Mouse (Mus musculus) CH12.LX (cell line): ENCODE results near the gene Atp8a2. TPM values are rescaled to one million over a fixed set of nuclear protein-coding genes. Genes with fewer than 3 reads are reported as not detected.

Experiments
- DNase-seq: peaks from one replicate; pipeline ENCODE4 v3.0.0-alpha.2; 2013; ENCODE audit errors: extremely low read depth
- H3K27ac ChIP-seq: 2 replicates; pipeline ENCODE4 v1.5.1; 2012; ENCODE audit warnings: low read depth, mild to moderate bottlenecking, control low read depth, moderate library complexity; ENCODE audit not compliant: insufficient read depth
- H3K27me3 ChIP-seq: replicated peaks from 2 replicates; pipeline ENCODE3; 2012; ENCODE audit warnings: inconsistent platforms
- H3K36me3 ChIP-seq, 2 experiments: replicated peaks in 1 of 2; 2 replicates each; pipeline versions ENCODE3 to v1.6.1; 2012; ENCODE audit warnings: inconsistent platforms in 1 of 2, low read length in 1 of 2, mild to moderate bottlenecking in 1 of 2, mixed read lengths in 1 of 2, moderate library complexity in 1 of 2; ENCODE audit not compliant: control insufficient read depth in 1 of 2, insufficient read depth in 1 of 2
- H3K4me1 ChIP-seq, 2 experiments: 2 replicates each; pipeline ENCODE4 v1.6.1; 2012; ENCODE audit warnings: inconsistent platforms in 1 of 2, moderate library complexity in 1 of 2; ENCODE audit not compliant: insufficient read depth in 2 of 2, control insufficient read depth in 1 of 2
- H3K4me2 ChIP-seq: 2 replicates; pipeline ENCODE4 v1.6.1; 2012; ENCODE audit warnings: low read depth, mild to moderate bottlenecking, control low read depth; ENCODE audit not compliant: poor library complexity, insufficient read depth, severe bottlenecking
- H3K4me3 ChIP-seq, 3 experiments: fragments of 150-350 bp in 1 of 3; sonication (generic) in 1 of 3; replicated peaks in 1 of 3; 2 replicates each; pipeline versions ENCODE3 to v1.5.1; 2011 to 2012; ENCODE audit warnings: low read depth in 2 of 3, low read length in 2 of 3, mild to moderate bottlenecking in 2 of 3, moderate library complexity in 2 of 3, control low read depth in 1 of 3, improper control_type of control experiment in 1 of 3, inconsistent platforms in 1 of 3, mixed read lengths in 1 of 3; ENCODE audit not compliant: poor library complexity in 1 of 3
- H3K79me2 ChIP-seq: replicated peaks from 2 replicates; pipeline ENCODE4 v1.6.1; 2012; ENCODE audit warnings: mild to moderate bottlenecking, moderate library complexity; ENCODE audit not compliant: control insufficient read depth, poor library complexity, insufficient read depth, severe bottlenecking; ENCODE audit errors: extremely low read depth
- H3K9ac ChIP-seq: 2 replicates; pipeline ENCODE4 v1.6.1; 2012; ENCODE audit warnings: low read depth, mild to moderate bottlenecking, control low read depth, moderate library complexity; ENCODE audit not compliant: insufficient read depth
- H3K9me3 ChIP-seq: replicated peaks from 2 replicates; pipeline ENCODE3; 2012; ENCODE audit warnings: low read length, inconsistent platforms, mixed read lengths
- ELF1 ChIP-seq: IDR thresholded peaks from 2 replicates; pipeline ENCODE4 v1.6.1; 2014; ENCODE audit warnings: low read depth, mild to moderate bottlenecking, inconsistent platforms, low read length, improper control_type of control experiment
- EP300 ChIP-seq: IDR thresholded peaks from 2 replicates; pipeline ENCODE4 v1.6.1; 2011; ENCODE audit warnings: low read length, improper control_type of control experiment
- ETS1 ChIP-seq: conservative IDR thresholded peaks from 2 replicates; pipeline ENCODE4 v1.6.1; 2012; ENCODE audit warnings: low read depth, mild to moderate bottlenecking, inconsistent platforms, low read length, improper control_type of control experiment, moderate library complexity
- IRF4 ChIP-seq: IDR thresholded peaks from 2 replicates; pipeline ENCODE4 v1.6.1; 2014; ENCODE audit warnings: low read depth, mild to moderate bottlenecking, inconsistent platforms, low read length, improper control_type of control experiment
- KAT2A ChIP-seq: IDR thresholded peaks from 2 replicates; pipeline ENCODE4 v1.6.1; 2012; ENCODE audit warnings: low read length, improper control_type of control experiment, inconsistent platforms; ENCODE audit not compliant: insufficient replicate concordance
- MAFK ChIP-seq: IDR thresholded peaks from 2 replicates; pipeline ENCODE4 v1.6.1; 2011; ENCODE audit warnings: low read length, improper control_type of control experiment; ENCODE audit not compliant: insufficient replicate concordance
- MAZ ChIP-seq: IDR thresholded peaks from 2 replicates; pipeline ENCODE4 v1.6.1; 2012; ENCODE audit warnings: low read depth, mild to moderate bottlenecking, inconsistent platforms, low read length, improper control_type of control experiment, moderate library complexity
- MYC ChIP-seq: IDR thresholded peaks from 2 replicates; pipeline ENCODE4 v1.6.1; 2011; ENCODE audit warnings: low read depth, mild to moderate bottlenecking, improper control_type of control experiment, low read length
- PAX5 ChIP-seq: IDR thresholded peaks from 2 replicates; pipeline ENCODE4 v1.6.1; 2012; ENCODE audit warnings: low read length, inconsistent platforms, mixed read lengths
- POLR2A ChIP-seq: IDR thresholded peaks from 2 replicates; pipeline ENCODE4 v1.6.1; 2011; ENCODE audit warnings: low read depth, mild to moderate bottlenecking, improper control_type of control experiment, low read length
- POLR2AphosphoS2 ChIP-seq: IDR thresholded peaks from 2 replicates; pipeline ENCODE4 v1.6.1; 2011; ENCODE audit warnings: low read depth, low read length, improper control_type of control experiment
- RAD21 ChIP-seq: IDR thresholded peaks from 2 replicates; pipeline ENCODE4 v1.6.1; 2011; ENCODE audit warnings: low read depth, mild to moderate bottlenecking, low read length, improper control_type of control experiment, moderate library complexity
- SIN3A ChIP-seq: IDR thresholded peaks from 2 replicates; pipeline ENCODE4 v1.6.1; 2012; ENCODE audit warnings: low read length, improper control_type of control experiment, inconsistent platforms
- SMC3 ChIP-seq: IDR thresholded peaks from 2 replicates; pipeline ENCODE4 v1.6.1; 2011; ENCODE audit warnings: low read depth, low read length, improper control_type of control experiment
- TBP ChIP-seq: conservative IDR thresholded peaks from 2 replicates; pipeline ENCODE4 v1.6.1; 2011; ENCODE audit warnings: low read depth, low read length, improper control_type of control experiment
- USF2 ChIP-seq: conservative IDR thresholded peaks from 2 replicates; pipeline ENCODE4 v1.6.1; 2011; ENCODE audit warnings: low read depth, low read length, improper control_type of control experiment
- ZKSCAN1 ChIP-seq: IDR thresholded peaks from 2 replicates; pipeline ENCODE4 v1.6.1; 2012; ENCODE audit warnings: low read depth, inconsistent platforms, low read length, improper control_type of control experiment, borderline replicate concordance
- ZMIZ1 ChIP-seq: IDR thresholded peaks from 2 replicates; pipeline ENCODE4 v1.6.1; 2012; ENCODE audit warnings: low read depth, mild to moderate bottlenecking, inconsistent platforms, low read length, improper control_type of control experiment
- dilution Hi-C: fragments of 300-500 bp; cut with MboI; formaldehyde crosslinking; loops from 2 replicates; pipeline ENCODE4 v1.14.3; 2020; ENCODE audit warnings: low sequenced_read_pairs; ENCODE audit not compliant: extremely low pct_unique_long_range_greater_than_20kb, extremely low pct_ligation_motif_present
- in situ Hi-C: fragments of 300-500 bp; cut with MboI; formaldehyde crosslinking; loops from 3 replicates; pipeline ENCODE4 v1.14.3; 2019; ENCODE audit warnings: low sequenced_read_pairs, low pct_ligation_motif_present, low pct_unique_long_range_greater_than_20kb, mixed read lengths
- polyA plus RNA-seq: library from polyadenylated mRNA; unstranded; fragments of >175 nt; gene quantifications from 2 replicates; pipeline ENCODE4 v1.2.1, GENCODE M21; 2012; ENCODE audit warnings: low read depth; ENCODE audit not compliant: insufficient read length
- total RNA-seq, 2 experiments: library from RNA; depleted of rRNA; stranded (reverse); fragments of 300-350 nt in 1 of 2; fragments of >200 nt in 1 of 2; gene quantifications; 2 replicates each; pipeline ENCODE4 v1.2.3; 2012 to 2014

Gene Atp8a2
- total and polyA plus RNA-seq, 3 experiments, result 0.15 to 0.29 (median 0.21) TPM

DNA sequence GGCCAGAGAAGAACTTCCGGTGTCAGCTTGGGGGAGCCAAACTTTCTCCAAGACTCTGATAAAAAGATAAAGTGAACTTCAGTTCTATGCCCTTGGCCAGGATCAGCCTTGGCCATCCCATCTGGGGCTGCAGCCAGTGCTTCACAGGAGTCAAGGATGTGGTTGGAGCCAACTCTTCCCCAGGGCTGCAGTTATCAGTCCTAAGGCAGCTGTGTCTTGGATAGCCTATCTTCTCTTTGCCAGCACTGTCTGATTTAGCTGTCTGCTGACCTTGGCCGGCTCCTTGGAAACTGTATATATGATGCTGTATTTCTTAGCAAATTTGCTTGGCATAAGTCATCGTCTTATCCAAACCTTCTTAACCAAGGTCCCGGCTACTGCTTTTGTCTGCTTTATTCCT, 141.7 kb downstream of the Atp8a2 start:
- no peaks in the 10 kb centered on the region for H3K4me1 ChIP-seq
- H3K36me3 ChIP-seq, result no peaks in the 10 kb centered on the region
- in situ Hi-C loops (no loop called here), dilution Hi-C loops (no loop called here)
- no peaks in the 10 kb centered on the region for H3K9me3 ChIP-seq
- H3K27me3 ChIP-seq, result no peaks in the 10 kb centered on the region
- no peak overlapping the region for H3K27ac ChIP-seq
- TF ChIP-seq MYC (no peak), SIN3A (no peak)
- no peak overlapping the region for H3K4me2 ChIP-seq
- H3K4me3 ChIP-seq, result no peak overlapping the region
- no peak for DNase-seq
- H3K9ac ChIP-seq, result no peak overlapping the region
- no peaks in the 10 kb centered on the region for H3K79me2 ChIP-seq

DNA sequence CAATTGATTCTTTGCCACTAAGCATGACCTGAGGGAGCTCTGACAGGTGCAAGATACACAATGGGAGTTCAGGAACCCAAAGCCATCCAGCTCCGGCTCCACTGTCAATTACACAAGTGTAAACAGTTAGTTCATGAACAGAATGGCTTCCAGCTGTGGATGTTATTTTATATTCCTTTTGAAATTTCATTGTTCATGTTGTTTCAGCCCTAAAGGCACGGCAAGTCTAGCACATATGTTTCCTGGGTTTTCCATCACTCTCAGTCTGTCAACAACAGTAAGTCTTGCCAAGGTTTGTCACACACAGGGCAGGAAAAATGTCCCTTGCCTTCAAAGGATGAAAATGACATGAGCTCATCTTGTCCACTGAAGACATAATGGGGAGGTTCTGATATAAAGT, 166.3 kb downstream of the Atp8a2 start:
- in situ Hi-C loops (no loop called here), dilution Hi-C loops (no loop called here)
- no peak overlapping the region for H3K27ac ChIP-seq
- no peak overlapping the region for H3K4me2 ChIP-seq
- no peaks in the 10 kb centered on the region for H3K36me3 ChIP-seq
- no peak overlapping the region for H3K4me3 ChIP-seq
- H3K9ac ChIP-seq, result no peak overlapping the region
- no peaks in the 10 kb centered on the region for H3K27me3 ChIP-seq
- no peaks in the 10 kb centered on the region for H3K79me2 ChIP-seq
- DNase-seq, result no peak
- TF ChIP-seq SMC3 (no peak), MAZ (no peak), KAT2A (no peak), IRF4 (no peak), TBP (no peak), ETS1 (no peak), PAX5 (no peak), USF2 (no peak), RAD21 (no peak)
- peaks cover 3% of the 10 kb centered on the region for H3K9me3 ChIP-seq
- H3K4me1 ChIP-seq, result 0 out of 4 replicates have a peak, but pooled peaks cover 0 to 2% of the 10 kb centered on the region in 2 experiments

DNA sequence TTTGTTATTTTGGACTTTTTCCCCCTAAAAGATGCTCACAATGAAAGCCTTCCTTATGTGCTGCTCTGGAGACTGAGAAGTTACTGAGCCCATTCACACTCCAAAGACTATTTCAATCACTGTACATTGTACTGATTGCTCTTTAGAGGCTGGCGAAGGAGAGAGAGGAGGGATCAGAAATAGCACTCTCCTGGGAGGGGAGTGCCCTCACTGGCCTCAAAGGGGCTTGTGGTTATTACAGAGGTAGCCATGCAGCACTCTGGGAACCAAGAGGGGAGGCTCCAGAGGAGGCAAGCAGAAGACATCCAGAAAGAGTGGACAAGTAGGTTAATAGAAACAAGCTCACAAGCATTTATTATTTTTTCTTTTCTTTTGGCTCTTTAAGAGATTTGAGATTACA, 169.8 kb downstream of the Atp8a2 start:
- Histone ChIP-seq H3K4me2 (no peak overlapping the region), H3K4me3 (no peak overlapping the region), H3K36me3 (no peaks in the 10 kb centered on the region), H3K79me2 (no peaks in the 10 kb centered on the region), H3K9me3 (no peaks in the 10 kb centered on the region), H3K27ac (no peak overlapping the region)
- in situ Hi-C loops, result no loop called here
- no peak for DNase-seq
- TF ChIP-seq TBP, result no peak
- no peak for TF ChIP-seq POLR2A
- TF ChIP-seq ZKSCAN1, result no peak
- no peak for TF ChIP-seq ZMIZ1
- no peak for TF ChIP-seq EP300
- no peak for TF ChIP-seq POLR2AphosphoS2
- no peak for TF ChIP-seq USF2
- no peak for TF ChIP-seq ELF1
- no peak for TF ChIP-seq IRF4
- TF ChIP-seq MAFK, result no peak
- TF ChIP-seq PAX5, result no peak
- TF ChIP-seq, all 38 proteins: peak for 0
- Histone ChIP-seq H3K9ac (no peak overlapping the region), H3K27me3 (no peaks in the 10 kb centered on the region), H3K4me1 (0 out of 4 replicates have a peak, but pooled peaks cover 0 to 2% of the 10 kb centered on the region in 2 experiments)
- dilution Hi-C loops, result no loop called here
